Mouse (Mus musculus): ENCODE data around the gene Abca7.

The Abca7 gene

GRCm38 (mm10) chr10:79994397-79995115 is 1.7 kb upstream of the Abca7 start:
- no peak for DNase-seq (ENCODE audit: low read depth)

- no peak for DNase-seq (ENCODE audit: low read depth)
Measured at GRCm38 (mm10) chr10:79995636-79996035, 658 bp upstream of the Abca7 start.

GRCm38 (mm10) chr10:79997034-79997760 is 903 bp downstream of the Abca7 start:
- DNase-seq (ENCODE audit: low read depth), result no peak

GRCm38 (mm10) chr10:79997819-79998218 is 1.5 kb downstream of the Abca7 start:
- DNase-seq (ENCODE audit: low read depth), result no peak

- DNase-seq (ENCODE audit: low read depth), result no peak
Measured at GRCm38 (mm10) chr10:80001945-80002344, 5.7 kb downstream of the Abca7 start.

- DNase-seq (ENCODE audit: low read depth), result no peak
Measured at GRCm38 (mm10) chr10:80002829-80003228, 6.5 kb downstream of the Abca7 start.

- no peak for DNase-seq (ENCODE audit: low read depth)
Measured at GRCm38 (mm10) chr10:80003374-80004232, 7.3 kb downstream of the Abca7 start.

GRCm38 (mm10) chr10:80004233-80004705 is 8.0 kb downstream of the Abca7 start:
- DNase-seq (ENCODE audit: low read depth), result no peak

- no peak for DNase-seq (ENCODE audit: low read depth)
Measured at GRCm38 (mm10) chr10:80011740-80012139, 15.4 kb downstream of the Abca7 start.

GRCm38 (mm10) chr10:80013609-80014008 is 17.3 kb downstream of the Abca7 start:
- no peak for DNase-seq (ENCODE audit: low read depth)

GRCm38 (mm10) chr10:80014484-80015290 is 18.4 kb downstream of the Abca7 start:
- DNase-seq (ENCODE audit: low read depth), result no peak

GRCm38 (mm10) chr10:80015583-80015982 is 19.3 kb downstream of the Abca7 start:
- no peak for DNase-seq (ENCODE audit: low read depth)

GRCm38 (mm10) chr10:80016511-80016910 is 20.2 kb downstream of the Abca7 start, which contains the start of gene Arhgap45:
Arhgap45 (plus strand) TSS chr10:80016653.
- DNase-seq (ENCODE audit: low read depth), result no peak

GRCm38 (mm10) chr10:80016931-80017330 is 20.6 kb downstream of the Abca7 start:
- no peak for DNase-seq (ENCODE audit: low read depth)

GRCm38 (mm10) chr10:80017361-80017760 is 21.1 kb downstream of the Abca7 start:
- no peak for DNase-seq (ENCODE audit: low read depth)

- DNase-seq (ENCODE audit: low read depth), result no peak
Measured at GRCm38 (mm10) chr10:80017771-80018170, 21.5 kb downstream of the Abca7 start.

- no peak for DNase-seq (ENCODE audit: low read depth)
Measured at GRCm38 (mm10) chr10:80018739-80019297, 22.5 kb downstream of the Abca7 start.

- DNase-seq (ENCODE audit: low read depth), result no peak
Measured at GRCm38 (mm10) chr10:80019471-80020131, 23.3 kb downstream of the Abca7 start.

GRCm38 (mm10) chr10:80020191-80020590 is 23.9 kb downstream of the Abca7 start:
- no peak for DNase-seq (ENCODE audit: low read depth)

- no peak for DNase-seq (ENCODE audit: low read depth)
Measured at GRCm38 (mm10) chr10:80020603-80021319, 24.5 kb downstream of the Abca7 start.
